Mouse (Mus musculus): ENCODE measurements at regions not wholly inside any gene's neighbourhood (a gene's known extent, or its start where the extent isn't known, plus 50 kb on each side); places are given as distances from the start of the nearest gene placed in this dataset.

DNA sequence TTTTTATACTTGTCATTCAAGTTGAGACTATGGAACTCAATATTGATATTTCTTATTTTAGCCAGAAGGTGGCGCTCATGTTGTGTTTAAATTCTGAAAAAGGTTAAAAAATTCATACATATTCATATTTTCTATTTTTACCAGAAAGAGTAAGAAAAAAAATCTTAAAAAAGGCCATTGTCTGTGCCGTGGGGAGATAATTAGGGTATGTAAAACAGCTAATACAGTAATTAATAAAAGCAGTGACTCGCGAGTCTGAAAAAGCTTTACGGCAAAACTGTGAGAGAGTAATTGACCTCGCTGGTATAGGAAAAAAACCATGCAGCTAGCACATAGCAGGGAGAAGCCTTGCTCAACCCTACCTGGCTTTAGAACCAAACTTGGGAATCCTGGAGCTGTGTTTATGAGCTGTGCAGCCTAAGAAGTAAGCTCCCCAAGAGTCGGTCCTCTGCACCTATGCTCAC is 140.1 kb downstream of the 4933412E24Rik start:
- no peak for TF ChIP-seq CTCF (IDR thresholded peaks at IDR 0.05; ENCODE audit: insufficient read depth, low read length)
- no peak for TF ChIP-seq POLR2A (IDR thresholded peaks at IDR 0.05; ENCODE audit: borderline replicate concordance, extremely low read depth, low read depth, low read length)

All from lung, adult 2 months (tissue).